Mouse (Mus musculus) ES-Bruce4 (cell line): ENCODE measurements around the gene Wscd1. TPM values are rescaled to one million over a fixed set of nuclear protein-coding genes. Genes with fewer than 3 reads are reported as not detected.

Experiments used
- H3K27ac ChIP-seq: 2 replicates; pipeline ENCODE4 v1.5.1; 2012; ENCODE audit warnings: low read length, inconsistent platforms; ENCODE audit not compliant: insufficient read depth
- H3K27me3 ChIP-seq: 2 replicates; pipeline ENCODE4 v1.6.1; 2012; ENCODE audit warnings: mild to moderate bottlenecking, low read length, inconsistent platforms; ENCODE audit not compliant: control insufficient read depth, poor library complexity, insufficient read depth, severe bottlenecking
- H3K36me3 ChIP-seq: 2 replicates; pipeline ENCODE4 v1.6.1; 2012; ENCODE audit warnings: inconsistent platforms, mild to moderate bottlenecking, low read length, moderate library complexity; ENCODE audit not compliant: control insufficient read depth, poor library complexity, insufficient read depth, severe bottlenecking
- H3K4me1 ChIP-seq: one replicate; pipeline ENCODE4 v1.8.1; 2011; ENCODE audit warnings: low read length; ENCODE audit not compliant: control insufficient read depth, insufficient read depth
- H3K4me3 ChIP-seq: 2 replicates; pipeline ENCODE4 v1.5.1; 2011; ENCODE audit warnings: low read depth, mild to moderate bottlenecking, low read length
- H3K9ac ChIP-seq: 2 replicates; pipeline ENCODE4 v1.6.1; 2012; ENCODE audit warnings: low read depth, mild to moderate bottlenecking, inconsistent platforms; ENCODE audit not compliant: poor library complexity, severe bottlenecking
- H3K9me3 ChIP-seq: replicated peaks from 2 replicates; pipeline ENCODE4 v1.6.1; 2012; ENCODE audit warnings: mild to moderate bottlenecking, low read length, inconsistent platforms; ENCODE audit not compliant: control insufficient read depth, poor library complexity, insufficient read depth, severe bottlenecking
- CTCF ChIP-seq: IDR thresholded peaks from one replicate; pipeline ENCODE4 v1.8.1; 2011; ENCODE audit warnings: low read depth, low read length
- EP300 ChIP-seq: IDR thresholded peaks from 2 replicates; pipeline ENCODE4 v1.6.1; 2011; ENCODE audit warnings: low read depth, low read length; ENCODE audit not compliant: insufficient read depth
- POLR2A ChIP-seq: IDR thresholded peaks from one replicate; pipeline ENCODE4 v1.8.1; 2011; ENCODE audit warnings: low read length; ENCODE audit not compliant: insufficient read depth
- polyA plus RNA-seq: library from polyadenylated mRNA; stranded (reverse); fragments of >200 nt; gene quantifications from 2 replicates; pipeline ENCODE4 v1.2.4, GENCODE M21; 2011; ENCODE audit warnings: low read depth; ENCODE audit not compliant: missing spikeins, insufficient read depth, insufficient read length

The Wscd1 gene
- polyA plus RNA-seq, 1 experiment = 2.7 TPM

DNA sequence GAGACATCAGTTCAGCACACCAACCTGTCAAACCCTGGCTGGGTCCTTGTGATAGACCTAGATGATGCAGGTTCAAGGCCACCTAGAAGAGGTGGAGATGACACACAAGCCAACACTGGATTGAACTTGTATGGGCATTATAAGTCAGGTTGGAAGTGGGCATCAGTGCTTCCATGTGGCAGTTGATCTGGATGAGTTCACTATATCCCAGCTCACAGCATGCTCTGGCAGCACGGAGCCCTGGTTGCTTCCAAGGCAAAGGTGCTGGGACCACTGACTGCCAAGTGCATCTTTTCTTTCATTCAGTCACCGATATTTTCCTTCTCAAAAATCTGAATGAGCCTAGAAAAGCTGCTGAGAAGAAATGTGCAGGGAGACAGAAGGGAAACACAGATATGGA lies 58.8 kb downstream of the Wscd1 start:
- Histone ChIP-seq H3K4me3 (no peak overlapping the region), H3K9me3 (no peaks in the 10 kb centered on the region), H3K9ac (no peak overlapping the region), H3K27me3 (no peaks in the 10 kb centered on the region), H3K4me1 (no peaks in the 10 kb centered on the region), H3K27ac (no peak overlapping the region), H3K36me3 (no peaks in the 10 kb centered on the region)
- TF ChIP-seq CTCF (no peak), EP300 (no peak), POLR2A (no peak)

DNA sequence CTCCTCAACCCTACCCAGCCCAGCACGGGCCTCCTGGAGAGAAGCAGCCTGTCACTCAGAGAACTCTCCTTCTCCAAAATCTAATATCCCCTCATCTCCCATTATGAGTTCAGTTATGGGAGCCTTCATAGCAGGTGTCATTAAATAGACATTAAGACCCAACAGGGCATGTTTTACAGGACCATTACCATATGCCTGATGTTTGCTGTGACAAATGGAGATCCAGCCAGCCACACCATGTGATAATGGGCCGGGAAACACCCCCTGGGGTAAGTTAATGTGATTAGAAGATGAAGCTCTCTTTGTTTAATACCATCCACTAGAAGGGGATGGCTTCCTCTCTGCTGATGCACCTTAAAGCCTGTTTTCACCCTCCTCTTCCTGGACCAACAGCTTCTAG lies 62.1 kb downstream of the Wscd1 start:
- no peaks in the 10 kb centered on the region for H3K36me3 ChIP-seq
- no peak for TF ChIP-seq EP300
- TF ChIP-seq POLR2A = no peak
- no peak for TF ChIP-seq CTCF
- no peak overlapping the region for H3K9ac ChIP-seq
- no peak overlapping the region for H3K27ac ChIP-seq
- no peak overlapping the region for H3K4me3 ChIP-seq
- no peaks in the 10 kb centered on the region for H3K9me3 ChIP-seq
- H3K4me1 ChIP-seq = no peaks in the 10 kb centered on the region
- no peaks in the 10 kb centered on the region for H3K27me3 ChIP-seq

DNA sequence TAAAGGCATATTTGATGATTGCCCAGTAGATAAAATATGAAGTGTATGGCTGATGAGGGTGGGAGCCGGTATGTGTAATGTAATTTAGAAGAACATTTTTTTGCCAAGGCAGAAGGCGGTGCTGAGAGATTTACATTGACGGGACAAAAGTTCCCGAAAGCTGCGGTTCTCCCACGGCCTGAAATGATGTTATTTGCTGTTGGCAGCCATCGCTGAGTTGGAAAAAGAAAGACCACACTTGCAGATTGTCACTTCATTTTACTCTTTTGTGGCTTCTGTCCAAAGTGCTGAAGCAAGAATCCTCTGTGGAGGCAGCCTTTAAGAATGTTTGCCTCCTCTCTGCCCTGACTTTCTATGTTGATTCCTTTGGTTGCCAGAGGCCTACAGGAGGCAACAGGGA lies 63.2 kb downstream of the Wscd1 start:
- Histone ChIP-seq H3K9me3 (no peaks in the 10 kb centered on the region), H3K9ac (no peak overlapping the region), H3K36me3 (no peaks in the 10 kb centered on the region), H3K27me3 (no peaks in the 10 kb centered on the region), H3K4me1 (no peaks in the 10 kb centered on the region), H3K27ac (no peak overlapping the region), H3K4me3 (no peak overlapping the region)
- TF ChIP-seq CTCF (no peak), EP300 (no peak), POLR2A (no peak)

DNA sequence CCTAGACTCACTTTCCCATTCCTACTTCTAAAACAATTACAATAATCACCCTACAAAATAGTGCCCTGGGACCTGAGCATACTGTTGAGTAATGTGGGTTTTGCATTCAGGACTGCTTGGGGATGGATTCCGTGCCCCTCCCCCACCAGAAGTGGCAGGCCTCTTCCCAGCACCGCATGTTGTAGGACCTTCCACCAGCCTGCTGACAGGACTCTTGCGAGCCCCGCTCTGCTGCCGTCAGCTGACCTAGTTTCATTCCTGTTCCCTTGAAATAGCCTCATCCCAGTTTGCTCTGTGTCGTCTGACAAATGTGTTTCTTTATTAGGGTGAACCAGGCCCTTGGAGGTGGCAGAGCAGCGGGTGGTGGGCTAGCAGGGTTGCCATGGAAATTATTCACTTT lies 64.8 kb downstream of the Wscd1 start:
- Histone ChIP-seq H3K36me3 (no peaks in the 10 kb centered on the region), H3K27me3 (no peaks in the 10 kb centered on the region), H3K4me1 (no peaks in the 10 kb centered on the region), H3K27ac (no peak overlapping the region), H3K9ac (no peak overlapping the region), H3K4me3 (no peak overlapping the region), H3K9me3 (no peaks in the 10 kb centered on the region)
- TF ChIP-seq EP300 (no peak), POLR2A (no peak), CTCF (no peak)

DNA sequence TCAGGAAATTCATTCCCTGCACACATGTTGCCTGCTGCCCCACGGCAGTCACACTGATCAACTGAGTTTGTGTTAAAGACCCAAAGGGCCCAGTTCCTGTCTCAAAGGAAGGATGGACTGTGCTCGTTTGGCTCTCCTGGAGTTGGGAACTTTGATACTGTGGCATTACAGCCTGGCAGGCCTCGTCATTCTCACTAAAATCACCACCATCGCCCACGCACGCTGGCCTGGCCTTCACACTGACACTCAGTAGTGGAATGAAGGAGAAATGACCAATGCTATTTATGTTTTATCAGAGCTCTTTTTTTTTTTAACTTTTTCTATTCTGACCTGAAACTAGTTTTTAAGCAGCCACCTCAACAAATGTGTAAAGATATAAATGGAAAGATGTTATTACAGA lies 65.6 kb downstream of the Wscd1 start:
- Histone ChIP-seq H3K9me3 (no peaks in the 10 kb centered on the region), H3K27ac (no peak overlapping the region), H3K4me3 (no peak overlapping the region), H3K27me3 (no peaks in the 10 kb centered on the region), H3K9ac (no peak overlapping the region), H3K36me3 (no peaks in the 10 kb centered on the region), H3K4me1 (no peaks in the 10 kb centered on the region)
- no peak for TF ChIP-seq EP300
- TF ChIP-seq CTCF = no peak
- TF ChIP-seq POLR2A = no peak

DNA sequence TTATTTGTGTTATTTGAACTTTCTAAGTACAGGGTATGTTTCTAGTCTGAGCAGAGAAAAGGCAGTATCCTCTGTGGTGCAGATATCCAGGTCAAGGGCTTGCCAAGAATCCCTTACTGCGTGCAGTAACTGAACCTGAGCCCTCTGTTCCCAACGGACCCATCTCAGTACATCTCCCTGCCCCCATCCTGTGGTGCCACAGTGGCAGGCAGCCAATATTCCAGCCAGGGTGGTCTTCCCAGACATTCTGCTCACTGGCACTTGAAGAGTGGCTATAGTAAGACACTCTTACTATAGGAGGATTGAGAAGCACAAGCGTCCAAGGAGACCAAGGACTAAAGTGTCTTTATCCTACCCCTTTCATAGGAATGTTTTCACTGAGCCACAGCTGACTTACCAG lies 67.2 kb downstream of the Wscd1 start:
- no peak overlapping the region for H3K9ac ChIP-seq
- H3K9me3 ChIP-seq = no peaks in the 10 kb centered on the region
- H3K4me3 ChIP-seq = no peak overlapping the region
- no peaks in the 10 kb centered on the region for H3K4me1 ChIP-seq
- no peak overlapping the region for H3K27ac ChIP-seq
- no peak for TF ChIP-seq CTCF
- no peak for TF ChIP-seq EP300
- TF ChIP-seq POLR2A = no peak
- no peaks in the 10 kb centered on the region for H3K27me3 ChIP-seq
- H3K36me3 ChIP-seq = no peaks in the 10 kb centered on the region
